In genomic region chr2:55065469-55066315, GRCm38 (mm10) we compare ENCODE assay signal across 12 mouse cellular contexts.
"Had no signal": no experiment of that assay in that cellular context is flagged by ENCODE, and none has a peak within 500 bp of the region (broad histone marks: within the 10 kb centered on the region; RNA-seq: fewer than 3 reads in every experiment).

No protein-coding gene starts in this region.

- DNase-seq: kidney, adult 11 months; kidney, adult 9 months; kidney, postnatal 10 days; left cerebral cortex, postnatal 4 days; lung, adult 18-20 months; right cerebral cortex, adult 18-20 months; right cerebral cortex, postnatal 25 days; thymus, postnatal 36 days had no signal

- H3K27me3 ChIP-seq: limb, embryonic 13.5 days; neural tube, embryonic 15.5 days had no signal

- H3K27ac ChIP-seq: limb, embryonic 13.5 days; liver, embryonic 14.5 days; neural tube, embryonic 15.5 days had no signal

- H3K4me2 ChIP-seq: limb, embryonic 13.5 days; neural tube, embryonic 15.5 days had no signal

- H3K9me3 ChIP-seq: limb, embryonic 13.5 days; neural tube, embryonic 15.5 days had no signal

- H3K9ac ChIP-seq: limb, embryonic 13.5 days; liver, embryonic 14.5 days; neural tube, embryonic 15.5 days had no signal

- H3K36me3 ChIP-seq: limb, embryonic 13.5 days; neural tube, embryonic 15.5 days had no signal

- H3K4me3 ChIP-seq: limb, embryonic 13.5 days; myocyte; neural tube, embryonic 15.5 days had no signal

- H3K4me1 ChIP-seq: limb, embryonic 13.5 days; neural tube, embryonic 15.5 days had no signal
